Mouse (Mus musculus) heart, embryonic 15.5 days (tissue): ENCODE measurements at regions not wholly inside any gene's neighbourhood (a gene's known extent, or its start where the extent isn't known, plus 50 kb on each side); places are given as distances from the start of the nearest gene placed in this dataset.

Experiments used
- ATAC-seq: fragments of 200-750 bp; cut with Nextera tagmentation; replicated peaks from 2 replicates; pipeline ENCODE4 v1.8.0; 2017; ENCODE audit warnings: low read depth, moderate TSS enrichment; ENCODE audit not compliant: insufficient number of reproducible peaks, insufficient read depth, low FRiP score
- H3K27ac ChIP-seq: fragments of 300-500 bp; sonication (generic); 2 replicates; pipeline ENCODE4 v1.5.1; 2015; ENCODE audit warnings: mild to moderate bottlenecking, inconsistent platforms
- H3K27me3 ChIP-seq: fragments of 300-500 bp; sonication (generic); 2 replicates; pipeline ENCODE4 v1.6.1; 2015; ENCODE audit warnings: inconsistent platforms
- H3K36me3 ChIP-seq: fragments of 300-500 bp; sonication (generic); 2 replicates; pipeline ENCODE4 v1.6.1; 2015; ENCODE audit warnings: mild to moderate bottlenecking, inconsistent platforms
- H3K4me1 ChIP-seq: fragments of 300-500 bp; sonication (generic); replicated peaks from 2 replicates; pipeline ENCODE4 v1.6.1; 2015; ENCODE audit warnings: inconsistent platforms
- H3K4me2 ChIP-seq: fragments of 300-500 bp; sonication (generic); 2 replicates; pipeline ENCODE4 v1.6.1; 2015; ENCODE audit warnings: inconsistent platforms, mild to moderate bottlenecking, moderate library complexity
- H3K4me3 ChIP-seq: fragments of 300-500 bp; sonication (generic); 2 replicates; pipeline ENCODE4 v1.5.1; 2015; ENCODE audit warnings: mild to moderate bottlenecking, inconsistent platforms
- H3K9ac ChIP-seq: fragments of 300-500 bp; sonication (generic); 2 replicates; pipeline ENCODE4 v1.6.1; 2015; ENCODE audit warnings: mild to moderate bottlenecking, inconsistent platforms
- H3K9me3 ChIP-seq: fragments of 300-500 bp; sonication (generic); replicated peaks from 2 replicates; pipeline ENCODE4 v1.6.1; 2016; ENCODE audit warnings: inconsistent platforms
- WGBS: fragments of 180-500 bp; shearing (Covaris S2); methylation state at CpG from one replicate; pipeline ENCODE4 v1.1.7; 2015; ENCODE audit warnings: mixed read lengths; 5-methylcytosine and 5-hydroxymethylcytosine counted together

DNA sequence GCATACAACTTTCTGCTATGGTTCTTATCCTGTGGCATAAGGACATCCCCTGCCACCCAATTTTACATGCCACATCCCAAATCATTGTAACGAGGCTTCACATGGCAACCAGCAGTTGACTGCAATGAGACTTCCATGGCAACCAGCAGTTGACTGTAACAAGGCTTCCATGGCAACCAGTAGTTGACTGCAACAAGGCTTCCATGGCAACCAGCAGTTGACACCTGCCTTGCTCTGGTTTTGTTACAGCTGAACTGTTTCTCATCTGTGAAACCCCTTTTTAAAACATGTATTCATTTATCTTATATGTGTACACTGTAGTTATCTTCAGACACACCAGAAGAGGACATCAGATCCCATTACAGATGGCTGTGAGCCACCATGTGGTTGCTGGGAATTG lies 100.7 kb upstream of the Adgrf1 start:
- H3K9ac ChIP-seq = no peak overlapping the region
- H3K27ac ChIP-seq = no peak overlapping the region
- no peaks in the 10 kb centered on the region for H3K36me3 ChIP-seq
- H3K9me3 ChIP-seq = no peaks in the 10 kb centered on the region
- 81% methylated on average over 1 of the region's 1 CpGs for WGBS
- no peak overlapping the region for H3K4me2 ChIP-seq
- no peak overlapping the region for H3K4me3 ChIP-seq
- ATAC-seq = no peak
- H3K4me1 ChIP-seq = no peaks in the 10 kb centered on the region
- H3K27me3 ChIP-seq = no peaks in the 10 kb centered on the region

DNA sequence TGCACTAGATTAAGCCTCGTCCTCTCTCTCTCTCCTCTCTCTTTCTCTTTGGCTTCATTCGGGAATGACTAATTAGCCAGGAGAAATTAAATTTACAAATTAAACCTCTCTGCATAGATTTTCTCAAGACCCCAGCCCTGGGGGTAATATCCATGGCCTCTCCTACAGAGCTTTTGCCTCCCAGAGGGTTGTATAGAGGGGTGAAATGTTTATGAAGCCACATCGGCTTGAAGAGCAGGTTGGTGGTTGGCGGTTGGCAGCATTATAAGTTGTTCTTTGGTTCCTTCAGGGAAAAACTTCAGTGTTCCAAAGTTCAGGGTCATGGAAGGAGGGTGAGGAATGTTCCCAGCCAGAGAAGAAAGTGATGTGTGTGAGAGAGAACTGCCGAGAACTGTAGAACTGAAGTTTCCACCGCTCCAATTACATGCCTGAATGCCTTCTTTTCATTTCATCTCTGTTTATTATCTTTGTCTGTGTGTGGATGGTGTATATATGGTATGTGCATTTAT lies 97.4 kb upstream of the Adgrf1 start:
- H3K4me3 ChIP-seq = no peak overlapping the region
- ATAC-seq = no peak
- no peaks in the 10 kb centered on the region for H3K36me3 ChIP-seq
- H3K9ac ChIP-seq = no peak overlapping the region
- H3K4me2 ChIP-seq = no peak overlapping the region
- WGBS = 73% methylated on average over 6 of the region's 6 CpGs
- no peak overlapping the region for H3K27ac ChIP-seq
- H3K4me1 ChIP-seq = no peaks in the 10 kb centered on the region
- H3K27me3 ChIP-seq = no peaks in the 10 kb centered on the region
- H3K9me3 ChIP-seq = no peaks in the 10 kb centered on the region

DNA sequence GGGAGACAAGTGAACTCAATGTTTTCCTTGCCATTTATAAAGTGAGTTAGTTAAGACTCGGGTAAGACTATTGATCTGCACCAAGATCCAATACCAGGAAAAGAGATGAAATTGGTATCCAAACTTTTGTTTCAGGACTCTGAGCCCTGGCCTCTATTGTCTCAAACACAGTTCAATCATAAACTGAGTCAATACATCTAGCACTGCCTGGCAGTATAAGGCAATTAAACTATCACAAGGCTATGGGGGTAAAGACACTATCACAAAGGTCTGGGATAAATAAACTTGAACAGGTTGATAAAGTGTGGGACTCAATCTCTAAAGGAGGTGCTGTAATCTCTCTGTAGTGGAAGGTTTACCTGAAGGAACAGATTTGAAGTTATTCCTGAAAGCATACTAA lies 95.3 kb upstream of the Adgrf1 start:
- H3K9ac ChIP-seq = no peak overlapping the region
- H3K4me3 ChIP-seq = no peak overlapping the region
- WGBS = 72% methylated on average over 1 of the region's 1 CpGs
- no peak overlapping the region for H3K4me2 ChIP-seq
- H3K36me3 ChIP-seq = no peaks in the 10 kb centered on the region
- no peak for ATAC-seq
- H3K9me3 ChIP-seq = no peaks in the 10 kb centered on the region
- H3K27me3 ChIP-seq = no peaks in the 10 kb centered on the region
- H3K27ac ChIP-seq = no peak overlapping the region
- H3K4me1 ChIP-seq = no peaks in the 10 kb centered on the region

GRCm38 (mm10) chr17:43177244-43177643 lies 92.9 kb upstream of the Adgrf1 start:
- Histone ChIP-seq H3K4me1 (no peaks in the 10 kb centered on the region), H3K9ac (no peak overlapping the region), H3K36me3 (no peaks in the 10 kb centered on the region), H3K9me3 (no peaks in the 10 kb centered on the region), H3K4me2 (no peak overlapping the region), H3K27ac (no peak overlapping the region), H3K4me3 (no peak overlapping the region), H3K27me3 (no peaks in the 10 kb centered on the region)
- no peak for ATAC-seq
- 23% methylated on average over 1 of the region's 1 CpGs for WGBS

DNA sequence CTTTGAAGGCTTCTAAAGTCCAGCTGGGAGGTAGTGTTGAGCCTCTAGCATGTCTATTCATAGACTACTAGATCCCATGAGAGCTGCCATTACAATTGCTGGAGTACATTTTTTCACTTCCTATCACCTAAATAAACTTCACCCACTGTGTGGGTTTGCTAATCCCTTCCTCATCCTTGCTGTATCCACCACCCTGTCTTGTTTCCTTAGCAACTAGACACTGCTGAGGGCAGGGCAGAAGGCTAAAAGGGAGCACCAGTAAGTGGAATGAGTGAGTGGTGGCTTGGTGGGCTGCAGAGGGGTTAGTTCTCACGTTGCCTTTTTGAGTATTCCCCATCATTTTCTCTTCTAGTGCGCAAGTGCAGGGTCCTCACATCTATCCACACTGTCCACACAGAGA lies 80.1 kb upstream of the Adgrf1 start:
- 71% methylated on average over 2 of the region's 2 CpGs for WGBS
- H3K4me3 ChIP-seq = no peak overlapping the region
- H3K27ac ChIP-seq = no peak overlapping the region
- no peak overlapping the region for H3K4me2 ChIP-seq
- no peaks in the 10 kb centered on the region for H3K9me3 ChIP-seq
- no peaks in the 10 kb centered on the region for H3K27me3 ChIP-seq
- no peaks in the 10 kb centered on the region for H3K4me1 ChIP-seq
- H3K9ac ChIP-seq = no peak overlapping the region
- no peak for ATAC-seq
- no peaks in the 10 kb centered on the region for H3K36me3 ChIP-seq

DNA sequence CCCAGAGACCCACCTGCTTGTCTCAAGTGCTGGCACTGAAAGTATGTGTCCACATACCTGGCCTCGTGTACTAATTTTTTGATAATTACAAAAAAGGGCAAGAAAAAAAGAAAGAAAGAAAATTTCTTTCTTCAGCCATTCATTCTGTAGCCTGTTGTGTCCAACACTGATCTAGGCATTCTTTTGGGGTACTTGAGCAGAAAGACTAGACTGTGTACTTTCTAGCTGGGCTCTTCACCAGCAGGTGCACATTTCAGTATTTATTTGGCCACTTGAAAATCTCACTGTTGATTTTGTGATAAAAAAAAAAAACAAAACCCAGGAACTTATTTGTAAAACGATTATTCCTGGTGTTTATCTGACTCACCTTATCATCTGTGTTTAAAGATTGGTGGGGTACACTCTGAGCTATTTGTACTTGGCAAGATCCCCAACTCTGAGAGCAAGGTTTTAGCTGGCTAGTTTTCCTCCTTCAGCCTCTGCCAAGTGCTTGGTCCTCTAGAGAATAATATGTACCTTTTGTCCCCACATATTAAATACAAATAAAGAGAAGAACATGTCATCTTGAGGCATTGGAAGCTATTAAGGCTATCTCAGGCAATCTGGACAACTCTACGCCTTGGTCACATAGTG lies 79.2 kb upstream of the Adgrf1 start:
- no peak overlapping the region for H3K4me2 ChIP-seq
- no peaks in the 10 kb centered on the region for H3K9me3 ChIP-seq
- no peaks in the 10 kb centered on the region for H3K36me3 ChIP-seq
- no peak overlapping the region for H3K27ac ChIP-seq
- 51% methylated on average over 3 of the region's 3 CpGs for WGBS
- H3K4me3 ChIP-seq = no peak overlapping the region
- H3K9ac ChIP-seq = no peak overlapping the region
- no peak for ATAC-seq
- no peaks in the 10 kb centered on the region for H3K4me1 ChIP-seq
- H3K27me3 ChIP-seq = no peaks in the 10 kb centered on the region

- WGBS = 60% methylated on average over 1 of the region's 1 CpGs
- Histone ChIP-seq H3K27me3 (no peaks in the 10 kb centered on the region), H3K9ac (no peak overlapping the region), H3K36me3 (no peaks in the 10 kb centered on the region), H3K4me1 (no peaks in the 10 kb centered on the region), H3K27ac (no peak overlapping the region), H3K4me2 (no peak overlapping the region), H3K4me3 (no peak overlapping the region), H3K9me3 (no peaks in the 10 kb centered on the region)
- ATAC-seq = no peak
Observed at GRCm38 (mm10) chr17:43197232-43197631, 72.9 kb upstream of the Adgrf1 start.

GRCm38 (mm10) chr17:43200832-43201231 lies 69.3 kb upstream of the Adgrf1 start:
- WGBS = 52% methylated on average over 2 of the region's 2 CpGs
- H3K4me1 ChIP-seq = no peaks in the 10 kb centered on the region

DNA sequence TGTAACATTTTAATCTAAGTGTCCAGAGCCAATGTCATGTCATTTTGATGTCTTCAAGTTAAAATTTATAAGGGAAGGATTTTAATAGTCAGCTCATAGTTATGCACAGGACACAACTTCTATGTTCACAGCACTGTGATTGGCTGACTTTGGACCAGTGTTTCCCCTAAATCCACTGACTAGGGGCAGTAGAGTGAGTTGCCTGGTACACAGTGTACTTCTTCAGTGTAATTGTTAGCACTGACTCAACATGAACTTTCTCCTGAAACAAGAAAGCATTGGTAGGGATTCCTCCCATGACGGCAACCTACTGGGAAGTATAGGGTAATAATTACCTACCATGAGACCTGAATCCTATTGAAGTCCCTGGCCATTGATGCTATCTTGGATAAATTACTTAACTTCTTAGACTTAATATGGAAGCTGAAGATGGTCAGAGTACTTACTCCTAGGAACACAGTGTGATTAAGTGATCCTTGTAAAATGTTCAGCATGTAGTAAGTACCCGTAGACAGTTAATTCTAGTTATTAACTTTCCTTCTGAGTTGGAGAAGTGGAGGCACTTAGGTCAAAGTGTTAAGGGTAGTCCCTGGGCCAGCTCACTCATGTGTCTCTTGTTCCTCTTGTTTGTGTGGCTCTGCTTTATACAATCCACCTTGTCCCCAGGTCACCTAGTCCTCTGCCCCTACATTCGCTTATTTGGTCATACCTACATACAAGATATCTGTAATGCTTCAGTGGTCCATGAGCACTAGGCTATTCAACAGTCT lies 63.2 kb upstream of the Adgrf1 start:
- 90% methylated on average over 3 of the region's 3 CpGs for WGBS
- no peak overlapping the region for H3K4me2 ChIP-seq
- ATAC-seq = no peak
- no peak overlapping the region for H3K27ac ChIP-seq
- no peak overlapping the region for H3K4me3 ChIP-seq
- H3K9me3 ChIP-seq = no peaks in the 10 kb centered on the region
- H3K36me3 ChIP-seq = no peaks in the 10 kb centered on the region
- H3K27me3 ChIP-seq = no peaks in the 10 kb centered on the region
- no peaks in the 10 kb centered on the region for H3K4me1 ChIP-seq
- no peak overlapping the region for H3K9ac ChIP-seq

More at GRCm38 (mm10) chr17:43200832-43201231, 69.3 kb upstream of the Adgrf1 start:
- Histone ChIP-seq H3K4me2 (no peak overlapping the region), H3K36me3 (no peaks in the 10 kb centered on the region), H3K9me3 (no peaks in the 10 kb centered on the region), H3K27me3 (no peaks in the 10 kb centered on the region), H3K4me3 (no peak overlapping the region), H3K27ac (no peak overlapping the region), H3K9ac (no peak overlapping the region)
- no peak for ATAC-seq

- Histone ChIP-seq H3K4me3 (no peak overlapping the region), H3K9ac (no peak overlapping the region), H3K4me1 (no peaks in the 10 kb centered on the region), H3K27ac (no peak overlapping the region), H3K9me3 (no peaks in the 10 kb centered on the region), H3K27me3 (no peaks in the 10 kb centered on the region), H3K36me3 (no peaks in the 10 kb centered on the region), H3K4me2 (no peak overlapping the region)
- ATAC-seq = no peak
- 77% methylated on average over 1 of the region's 1 CpGs for whole genome bisulfite sequencing
Observed at GRCm38 (mm10) chr17:43209727-43210126, 60.4 kb upstream of the Adgrf1 start.

DNA sequence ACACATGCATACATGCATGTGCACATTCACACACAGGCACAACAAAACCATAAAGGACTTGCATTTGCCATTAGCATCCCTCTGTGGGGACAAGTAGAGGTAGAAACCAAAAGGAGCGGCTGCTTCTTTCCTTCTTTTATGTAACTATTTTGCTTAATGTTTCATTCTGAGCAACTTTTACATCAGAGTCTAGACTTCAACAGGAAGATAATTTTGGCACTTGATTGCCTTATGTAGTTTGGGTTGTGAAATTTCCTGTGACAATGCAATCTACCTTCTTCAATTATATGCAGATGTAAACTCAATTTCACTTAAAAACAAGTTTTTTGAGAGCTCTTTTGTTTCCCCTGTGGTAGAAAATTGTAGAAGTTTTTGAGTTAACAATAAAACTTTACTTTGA lies 56.1 kb upstream of the Adgrf1 start:
- no peaks in the 10 kb centered on the region for H3K27me3 ChIP-seq
- H3K4me1 ChIP-seq = no peaks in the 10 kb centered on the region
- no peaks in the 10 kb centered on the region for H3K9me3 ChIP-seq
- H3K4me2 ChIP-seq = no peak overlapping the region
- ATAC-seq = no peak
- no peak overlapping the region for H3K27ac ChIP-seq
- 88% methylated on average over 1 of the region's 1 CpGs for WGBS
- no peaks in the 10 kb centered on the region for H3K36me3 ChIP-seq
- H3K4me3 ChIP-seq = no peak overlapping the region
- no peak overlapping the region for H3K9ac ChIP-seq

- ATAC-seq = no peak
- Histone ChIP-seq H3K9me3 (no peaks in the 10 kb centered on the region), H3K36me3 (no peaks in the 10 kb centered on the region), H3K4me2 (no peak overlapping the region), H3K27me3 (no peaks in the 10 kb centered on the region), H3K9ac (no peak overlapping the region), H3K27ac (no peak overlapping the region), H3K4me1 (no peaks in the 10 kb centered on the region), H3K4me3 (no peak overlapping the region)
- 75% methylated on average over 4 of the region's 4 CpGs for WGBS
Observed at GRCm38 (mm10) chr17:43219636-43220035, 50.5 kb upstream of the Adgrf1 start.
